Mouse (Mus musculus): ENCODE measurements around the gene Rasgrp4.

GRCm38 (mm10) chr7:29085981-29086380 is 48.7 kb upstream of the Rasgrp4 start:
- no peak for TF ChIP-seq CTCF (IDR thresholded peaks at IDR 0.05)
- TF ChIP-seq EP300 (IDR thresholded peaks at IDR 0.05): no peak

Measured in lung, postnatal 0 days (tissue).